Mouse (Mus musculus) cerebellum, adult 2 months (tissue): ENCODE results near the gene Syt2.
A peak's percentile ranks its signal among the peaks of the same experiment; 100 is the strongest.

Experiments used
- CTCF ChIP-seq: fragments of 200-500 bp; IDR thresholded peaks from 2 replicates; pipeline ENCODE4 v1.5.1; 2011; ENCODE audit warnings: low read depth, mild to moderate bottlenecking, control low read depth, low read length, moderate library complexity, borderline replicate concordance; ENCODE audit not compliant: insufficient read depth
- POLR2A ChIP-seq: fragments of 200-500 bp; IDR thresholded peaks from 2 replicates; pipeline ENCODE4 v1.6.1; 2011; ENCODE audit warnings: low read length, control low read depth, borderline replicate concordance; ENCODE audit not compliant: insufficient read depth

- TF ChIP-seq POLR2A (no peak), CTCF (peak; percentile 85)
These were observed 58.2 kb downstream of the Syt2 start for GRCm38 (mm10) chr1:134704396-134705306.
